Mouse (Mus musculus) layer of hippocampus, postnatal 14 days (tissue): ENCODE measurements around the gene Rab31. TPM values are rescaled to one million over a fixed set of nuclear protein-coding genes. Genes with fewer than 3 reads are reported as not detected.

Source experiments
- total RNA-seq, 2 experiments: library from RNA; stranded (reverse); gene quantifications; 2 replicates each; pipeline ENCODE4 v1.2.3; 2021

Rab31 gene
- total RNA-seq, 2 experiments from 2014 or later = 64.9 to 72.1 TPM

Other genes with a start within 250 kb of the Rab31 start
- gene Tmem232, start 232.0 kb downstream of the Rab31 start, total RNA-seq = 1 to 10 TPM; 1.2 to 1.4 TPM
- 100 to 1,000 TPM; 150 to 156 TPM for gene Vapa, start 159.2 kb downstream of the Rab31 start, total RNA-seq
- gene Txndc2, start 130.6 kb downstream of the Rab31 start, total RNA-seq = under 1 TPM in 1 of 2 experiments, not detected in 1; 0.36 TPM
- gene Ppp4r1, start 9.8 kb upstream of the Rab31 start, total RNA-seq = 10 to 100 TPM; 39.0 to 40.4 TPM
- 10 to 100 TPM; 43.7 to 45.7 TPM for gene Ralbp1, start 113.0 kb upstream of the Rab31 start, total RNA-seq
- gene Twsg1, start 178.5 kb upstream of the Rab31 start, total RNA-seq = 10 to 100 TPM; 24.6 to 34.4 TPM